Mouse (Mus musculus): ENCODE measurements around the gene Gm3327. TPM values are rescaled to one million over a fixed set of nuclear protein-coding genes. Genes with fewer than 3 reads are reported as not detected.
"Not testable (repeated sequence)": the region's sequence is repeated elsewhere in the genome, so short reads cannot be mapped to it uniquely, and the experiment has no call there.

Gene Gm3327
- polyA plus RNA-seq (2014; fragmentation: Nextera tagmentation; extraction: Ambion mirVana), result not detected in 2 replicates

DNA sequence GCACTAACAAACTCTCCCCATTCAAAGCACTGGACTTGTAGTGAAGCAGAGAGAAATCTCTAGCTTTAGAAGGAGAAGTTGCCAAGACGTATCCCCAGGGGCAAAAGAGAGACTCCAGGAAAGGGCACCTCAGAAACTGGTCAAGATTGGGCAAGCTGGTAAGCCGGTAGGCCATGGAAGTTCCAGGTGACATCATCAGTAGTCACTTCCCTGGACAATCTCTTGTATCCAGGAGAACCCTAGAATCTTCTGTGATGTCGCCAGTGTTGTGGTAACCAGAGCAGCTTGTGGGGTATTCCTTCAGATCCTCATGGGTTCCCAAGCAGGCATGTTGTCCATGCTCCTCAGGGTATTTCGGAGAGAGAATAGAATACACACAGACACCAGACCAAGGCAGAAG, at the start of gene Gm3327:
Gene Gm3327 (plus strand): TSS at position 301 of the 400 bp plus-strand sequence.
- H3K4me3 ChIP-seq (ENCODE audit: low read depth, low read length); H3K27me3 ChIP-seq (ENCODE audit: control insufficient read depth, insufficient read depth, low read length); ATAC-seq (ENCODE audit: low FRiP score); H3K36me3 ChIP-seq (ENCODE audit: control insufficient read depth, insufficient read depth, low read length); H3K4me1 ChIP-seq (replicated peaks; ENCODE audit: control insufficient read depth, insufficient read depth, low read length); DNase-seq (ENCODE audit: low spot score); H3K27ac ChIP-seq (ENCODE audit: low read depth, low read length); H3K9ac ChIP-seq (ENCODE audit: low read depth, low read length); H3K9me3 ChIP-seq (ENCODE audit: control insufficient read depth, low read length); H3K4me2 ChIP-seq (replicated peaks; ENCODE audit: low read depth, low read length): not testable (repeated sequence)
- 85% methylated on average over 3 of the region's 4 CpGs for WGBS

DNA sequence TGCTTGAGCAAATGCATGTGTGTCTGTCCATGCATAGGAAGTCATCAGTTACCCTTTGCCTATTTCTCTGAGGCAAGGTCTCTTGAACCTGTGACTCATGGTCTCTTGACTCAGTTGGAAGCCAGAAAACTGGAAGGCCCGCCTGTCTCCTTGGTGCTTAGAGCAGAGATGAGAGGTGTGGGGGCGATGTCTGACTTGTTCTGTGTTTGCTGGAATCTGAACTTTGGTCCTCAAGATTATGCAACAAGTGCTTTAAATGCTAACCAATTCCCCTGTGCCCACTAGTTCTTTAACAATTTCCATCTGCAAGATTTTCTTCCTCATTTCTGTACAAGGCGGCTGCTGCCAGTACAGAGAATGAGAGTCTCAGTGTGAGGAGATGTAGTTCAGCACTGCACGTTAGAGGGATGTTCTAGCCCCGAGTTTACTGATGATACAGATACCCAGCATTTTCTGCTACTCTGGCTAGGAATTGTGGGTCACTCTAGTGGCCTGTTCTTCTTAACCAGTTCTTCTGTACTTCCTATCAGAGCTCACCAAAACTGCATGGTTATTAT, 45.8 kb upstream of the Gm3327 start:
- H3K9ac ChIP-seq (ENCODE audit: low read depth, low read length); ATAC-seq (ENCODE audit: low FRiP score); H3K4me2 ChIP-seq (replicated peaks; ENCODE audit: low read depth, low read length); H3K36me3 ChIP-seq (ENCODE audit: control insufficient read depth, insufficient read depth, low read length); H3K27ac ChIP-seq (ENCODE audit: low read depth, low read length); H3K4me3 ChIP-seq (ENCODE audit: low read depth, low read length); DNase-seq (ENCODE audit: low spot score); H3K4me1 ChIP-seq (replicated peaks; ENCODE audit: control insufficient read depth, insufficient read depth, low read length); H3K9me3 ChIP-seq (ENCODE audit: control insufficient read depth, low read length); H3K27me3 ChIP-seq (ENCODE audit: control insufficient read depth, insufficient read depth, low read length): not testable (repeated sequence)
- WGBS, result 83% methylated on average over 4 of the region's 5 CpGs

DNA sequence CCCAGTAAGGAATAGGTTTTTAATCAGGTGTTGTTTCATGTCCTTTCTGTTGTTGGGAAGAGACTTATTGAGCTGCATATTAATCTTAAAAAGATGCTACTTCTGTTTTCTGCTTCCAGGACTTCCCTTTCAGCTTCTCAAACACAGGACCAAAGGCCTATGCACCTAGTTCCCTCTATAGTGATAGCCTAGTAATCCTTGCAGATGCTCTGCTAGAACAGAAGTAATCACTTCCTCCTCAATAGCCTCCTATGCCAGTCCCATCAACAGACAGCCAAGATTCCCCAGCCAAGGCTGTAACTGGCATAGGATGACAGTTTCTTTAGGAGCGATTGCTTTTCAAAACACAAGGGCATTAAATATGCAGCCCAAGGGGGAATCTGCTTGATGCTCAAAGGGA, 37.1 kb upstream of the Gm3327 start:
- H3K9ac ChIP-seq (ENCODE audit: low read depth, low read length); H3K9me3 ChIP-seq (ENCODE audit: control insufficient read depth, low read length); H3K4me2 ChIP-seq (replicated peaks; ENCODE audit: low read depth, low read length); H3K27ac ChIP-seq (ENCODE audit: low read depth, low read length); DNase-seq (ENCODE audit: low spot score); H3K4me1 ChIP-seq (replicated peaks; ENCODE audit: control insufficient read depth, insufficient read depth, low read length); H3K36me3 ChIP-seq (ENCODE audit: control insufficient read depth, insufficient read depth, low read length); H3K27me3 ChIP-seq (ENCODE audit: control insufficient read depth, insufficient read depth, low read length); ATAC-seq (ENCODE audit: low FRiP score); H3K4me3 ChIP-seq (ENCODE audit: low read depth, low read length): not testable (repeated sequence)
- 87% methylated on average over 1 of the region's 1 CpGs for WGBS

DNA sequence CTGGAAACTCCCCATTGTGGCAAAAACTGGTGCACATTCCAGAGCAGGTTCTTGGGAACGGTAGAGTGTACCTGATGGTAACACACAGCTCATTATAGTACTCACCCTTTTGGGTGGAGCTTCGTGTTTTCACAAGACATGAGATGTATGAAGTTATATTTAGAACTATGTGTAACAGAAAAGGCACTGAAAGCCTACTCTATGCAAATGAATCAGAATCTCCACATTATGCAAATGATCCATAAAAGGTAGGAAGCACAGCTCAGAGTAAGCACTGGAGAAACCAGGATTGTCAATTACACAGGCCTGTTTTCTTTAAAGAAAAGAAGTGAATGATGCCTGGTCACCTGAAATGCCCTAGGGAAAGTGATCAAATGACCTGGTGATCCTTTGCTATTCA, 36.1 kb upstream of the Gm3327 start:
- H3K4me2 ChIP-seq (replicated peaks; ENCODE audit: low read depth, low read length); H3K27me3 ChIP-seq (ENCODE audit: control insufficient read depth, insufficient read depth, low read length); H3K27ac ChIP-seq (ENCODE audit: low read depth, low read length); H3K9ac ChIP-seq (ENCODE audit: low read depth, low read length); H3K36me3 ChIP-seq (ENCODE audit: control insufficient read depth, insufficient read depth, low read length); H3K4me1 ChIP-seq (replicated peaks; ENCODE audit: control insufficient read depth, insufficient read depth, low read length); H3K4me3 ChIP-seq (ENCODE audit: low read depth, low read length); DNase-seq (ENCODE audit: low spot score); ATAC-seq (ENCODE audit: low FRiP score); H3K9me3 ChIP-seq (ENCODE audit: control insufficient read depth, low read length): not testable (repeated sequence)
- 80% methylated on average over 2 of the region's 2 CpGs for WGBS

GRCm38 (mm10) chr14:44091524-44091923, 32.1 kb upstream of the Gm3327 start:
- ATAC-seq (ENCODE audit: low FRiP score); H3K9ac ChIP-seq (ENCODE audit: low read depth, low read length); DNase-seq (ENCODE audit: low spot score); H3K36me3 ChIP-seq (ENCODE audit: control insufficient read depth, insufficient read depth, low read length); H3K27ac ChIP-seq (ENCODE audit: low read depth, low read length); H3K4me3 ChIP-seq (ENCODE audit: low read depth, low read length); H3K27me3 ChIP-seq (ENCODE audit: control insufficient read depth, insufficient read depth, low read length); H3K9me3 ChIP-seq (ENCODE audit: control insufficient read depth, low read length); H3K4me1 ChIP-seq (replicated peaks; ENCODE audit: control insufficient read depth, insufficient read depth, low read length); H3K4me2 ChIP-seq (replicated peaks; ENCODE audit: low read depth, low read length): not testable (repeated sequence)
- 55% methylated on average over 1 of the region's 1 CpGs for WGBS

DNA sequence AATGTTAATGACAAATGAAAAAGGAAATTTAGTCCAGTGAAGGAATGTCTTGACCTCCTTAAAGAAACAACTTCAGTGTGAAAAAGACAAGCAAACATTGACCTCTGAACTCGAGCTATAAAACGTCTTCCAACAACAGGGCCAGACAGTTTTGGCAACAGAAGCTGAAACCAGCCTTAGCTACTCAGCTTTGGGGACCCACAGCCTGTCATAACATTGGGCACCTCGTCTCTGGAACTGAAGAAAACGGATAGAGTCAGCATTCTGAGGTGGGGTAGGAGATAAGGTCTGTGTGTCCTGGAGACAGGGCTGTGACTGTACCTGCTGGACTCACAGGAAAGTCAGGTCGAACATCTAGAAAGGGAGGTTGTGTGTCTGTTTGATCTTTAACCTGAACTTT, 29.2 kb upstream of the Gm3327 start:
- H3K36me3 ChIP-seq (ENCODE audit: control insufficient read depth, insufficient read depth, low read length); H3K9ac ChIP-seq (ENCODE audit: low read depth, low read length); H3K9me3 ChIP-seq (ENCODE audit: control insufficient read depth, low read length); H3K27me3 ChIP-seq (ENCODE audit: control insufficient read depth, insufficient read depth, low read length); H3K27ac ChIP-seq (ENCODE audit: low read depth, low read length); H3K4me1 ChIP-seq (replicated peaks; ENCODE audit: control insufficient read depth, insufficient read depth, low read length); H3K4me2 ChIP-seq (replicated peaks; ENCODE audit: low read depth, low read length); ATAC-seq (ENCODE audit: low FRiP score); H3K4me3 ChIP-seq (ENCODE audit: low read depth, low read length); DNase-seq (ENCODE audit: low spot score): not testable (repeated sequence)
- 78% methylated on average over 5 of the region's 5 CpGs for WGBS

GRCm38 (mm10) chr14:44100030-44100429, 23.6 kb upstream of the Gm3327 start:
- not testable (repeated sequence) for DNase-seq (ENCODE audit: low spot score); H3K9ac ChIP-seq (ENCODE audit: low read depth, low read length); H3K4me1 ChIP-seq (replicated peaks; ENCODE audit: control insufficient read depth, insufficient read depth, low read length); H3K4me2 ChIP-seq (replicated peaks; ENCODE audit: low read depth, low read length); H3K27me3 ChIP-seq (ENCODE audit: control insufficient read depth, insufficient read depth, low read length); H3K4me3 ChIP-seq (ENCODE audit: low read depth, low read length); ATAC-seq (ENCODE audit: low FRiP score); H3K36me3 ChIP-seq (ENCODE audit: control insufficient read depth, insufficient read depth, low read length); H3K27ac ChIP-seq (ENCODE audit: low read depth, low read length); H3K9me3 ChIP-seq (ENCODE audit: control insufficient read depth, low read length)
- no CpG with 5 or more reads among the region's 1 CpGs for WGBS

DNA sequence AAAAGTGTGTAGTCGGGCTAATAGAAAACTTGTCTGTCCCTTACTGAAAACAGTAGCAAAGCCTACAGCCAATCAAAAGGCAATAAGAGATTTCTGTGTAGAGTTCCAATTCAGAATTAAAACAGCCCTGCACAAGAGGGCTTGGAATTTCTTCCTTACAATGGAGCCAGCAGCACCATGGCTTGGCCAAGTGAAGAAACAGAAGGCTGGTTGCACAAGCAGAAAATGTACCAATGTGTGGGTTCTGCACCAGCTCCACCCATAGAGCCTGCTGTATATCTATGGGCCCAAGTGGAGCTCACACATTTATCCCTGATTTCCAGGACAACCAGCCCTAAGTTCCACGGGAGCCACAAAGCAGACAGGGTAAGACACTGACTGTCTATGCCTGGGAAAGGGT, 21.3 kb upstream of the Gm3327 start, which contains the start of gene Ear2:
Gene Ear2 (plus strand): TSS at position 301 of the 400 bp plus-strand sequence.
- WGBS, result 82% methylated on average over 2 of the region's 2 CpGs
- H3K9me3 ChIP-seq (ENCODE audit: control insufficient read depth, low read length); ATAC-seq (ENCODE audit: low FRiP score); H3K36me3 ChIP-seq (ENCODE audit: control insufficient read depth, insufficient read depth, low read length); H3K4me3 ChIP-seq (ENCODE audit: low read depth, low read length); H3K4me1 ChIP-seq (replicated peaks; ENCODE audit: control insufficient read depth, insufficient read depth, low read length); DNase-seq (ENCODE audit: low spot score); H3K9ac ChIP-seq (ENCODE audit: low read depth, low read length); H3K27me3 ChIP-seq (ENCODE audit: control insufficient read depth, insufficient read depth, low read length); H3K4me2 ChIP-seq (replicated peaks; ENCODE audit: low read depth, low read length); H3K27ac ChIP-seq (ENCODE audit: low read depth, low read length): not testable (repeated sequence)

GRCm38 (mm10) chr14:44110981-44111380, 12.7 kb upstream of the Gm3327 start:
- no peaks in the 10 kb centered on the region for H3K36me3 ChIP-seq (ENCODE audit: control insufficient read depth, insufficient read depth, low read length)
- DNase-seq (ENCODE audit: low spot score) (no peak), ATAC-seq (ENCODE audit: low FRiP score) (no peak)
- H3K27me3 ChIP-seq (ENCODE audit: control insufficient read depth, insufficient read depth, low read length), result no peaks in the 10 kb centered on the region
- H3K4me2 ChIP-seq (replicated peaks; ENCODE audit: low read depth, low read length), result no peak overlapping the region
- no peak overlapping the region for H3K4me3 ChIP-seq (ENCODE audit: low read depth, low read length)
- H3K27ac ChIP-seq (ENCODE audit: low read depth, low read length), result no peak overlapping the region
- no peaks in the 10 kb centered on the region for H3K4me1 ChIP-seq (replicated peaks; ENCODE audit: control insufficient read depth, insufficient read depth, low read length)
- H3K9me3 ChIP-seq (ENCODE audit: control insufficient read depth, low read length), result no peaks in the 10 kb centered on the region
- no peak overlapping the region for H3K9ac ChIP-seq (ENCODE audit: low read depth, low read length)

Data from hindbrain, embryonic 11.5 days (tissue).